Mouse (Mus musculus) liver (tissue): ENCODE data around the gene Nap1l1.
"Not testable (repeated sequence)": the region's sequence is repeated elsewhere in the genome, so short reads cannot be mapped to it uniquely, and the experiment has no call there.

Experiments used
- DNase-seq: peaks from one replicate; pipeline ENCODE4 v3.0.0-alpha.2; 2020; ENCODE audit warnings: mixed read lengths

Nap1l1 gene

DNA sequence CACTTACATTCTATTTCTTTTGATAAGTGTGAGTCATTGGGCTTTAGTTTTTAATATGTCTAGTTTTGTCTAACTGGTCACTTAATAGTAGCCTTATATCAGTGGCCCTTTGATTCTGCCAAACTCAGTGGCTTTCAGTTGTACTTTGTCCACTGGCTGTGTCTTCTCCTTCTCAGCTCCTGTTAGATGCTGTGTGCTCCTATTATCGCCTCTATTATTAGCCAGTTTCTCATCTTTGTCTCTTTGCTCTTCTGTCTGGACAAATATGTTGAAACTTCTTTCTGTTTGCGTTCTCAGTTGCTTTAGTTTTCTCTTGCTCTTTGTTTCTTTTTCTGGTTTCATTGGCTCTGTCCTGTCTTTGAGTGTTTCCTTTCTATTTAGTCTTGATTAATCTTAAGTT lies 9.6 kb downstream of the Nap1l1 start:
- DNase-seq: no peak

GRCm38 (mm10) chr10:111484079-111484478 lies 11.1 kb downstream of the Nap1l1 start:
- no peak for DNase-seq

GRCm38 (mm10) chr10:111488793-111489192 lies 15.8 kb downstream of the Nap1l1 start:
- DNase-seq: no peak

GRCm38 (mm10) chr10:111490079-111490478 lies 17.1 kb downstream of the Nap1l1 start:
- DNase-seq: not testable (repeated sequence)

- no peak for DNase-seq
Observed at GRCm38 (mm10) chr10:111495888-111496287, 22.9 kb downstream of the Nap1l1 start.

DNA sequence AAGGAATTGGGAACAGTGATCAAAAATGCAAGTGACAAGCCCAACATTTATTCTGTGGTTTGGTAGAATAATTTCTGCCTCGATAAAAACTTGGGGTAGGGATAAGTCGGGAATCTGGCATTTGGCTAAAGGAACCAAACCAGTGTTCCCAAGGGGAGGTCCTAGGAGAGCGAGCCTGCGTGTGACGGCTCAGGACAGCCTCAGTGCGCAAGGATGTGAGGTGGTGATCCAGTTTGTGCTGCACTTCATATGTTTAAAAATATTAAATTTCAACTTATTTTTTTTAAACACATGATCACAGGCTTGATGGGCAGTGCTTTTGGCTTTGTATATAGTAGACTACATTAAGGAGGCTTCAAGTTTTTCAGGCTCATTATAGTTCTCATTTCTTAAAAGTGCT lies 26.9 kb downstream of the Nap1l1 start:
- DNase-seq: no peak

DNA sequence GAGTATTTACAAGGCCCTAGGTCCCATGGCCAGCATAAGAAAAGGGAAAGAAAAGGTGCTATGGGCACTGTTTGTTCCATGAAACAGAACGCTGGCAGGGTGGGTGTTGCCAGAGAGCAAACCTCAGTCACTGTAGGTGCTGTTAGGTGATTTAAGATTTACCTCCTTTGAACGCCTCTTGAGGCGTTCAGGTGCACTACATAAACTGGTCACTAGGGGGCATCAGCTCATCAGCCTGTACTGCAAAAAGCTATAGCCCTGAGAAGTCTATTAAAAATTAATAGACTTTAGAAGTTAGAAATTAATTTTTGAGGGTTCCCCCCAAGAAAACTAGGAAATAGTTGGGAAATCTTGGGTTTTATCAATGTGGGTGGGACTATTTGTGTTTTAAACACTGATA lies 30.0 kb downstream of the Nap1l1 start:
- DNase-seq: peak; percentile 80

DNA sequence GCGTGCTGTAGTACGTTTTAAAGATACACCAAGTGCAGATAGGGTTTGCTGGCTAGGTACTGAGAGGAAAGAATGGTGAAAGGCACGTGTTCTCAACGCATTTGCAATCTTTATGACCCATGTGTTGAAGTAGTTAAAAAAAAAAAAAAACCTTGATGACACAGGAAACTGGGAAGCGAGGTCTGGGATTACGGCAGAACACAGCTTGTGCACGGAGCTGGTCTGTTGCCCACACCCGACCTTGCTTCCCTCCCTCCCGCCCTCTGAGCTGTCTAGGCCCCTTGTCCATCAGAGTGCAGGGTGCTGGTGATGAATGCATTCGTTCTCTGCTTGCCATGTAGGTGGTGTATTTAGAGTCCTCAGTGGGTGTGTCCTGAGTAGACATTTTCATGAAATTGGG lies 30.7 kb downstream of the Nap1l1 start:
- DNase-seq: no peak

- no peak for DNase-seq
Observed at GRCm38 (mm10) chr10:111504606-111505005, 31.6 kb downstream of the Nap1l1 start.

- DNase-seq: no peak
Observed at GRCm38 (mm10) chr10:111505406-111505805, 32.4 kb downstream of the Nap1l1 start.

DNA sequence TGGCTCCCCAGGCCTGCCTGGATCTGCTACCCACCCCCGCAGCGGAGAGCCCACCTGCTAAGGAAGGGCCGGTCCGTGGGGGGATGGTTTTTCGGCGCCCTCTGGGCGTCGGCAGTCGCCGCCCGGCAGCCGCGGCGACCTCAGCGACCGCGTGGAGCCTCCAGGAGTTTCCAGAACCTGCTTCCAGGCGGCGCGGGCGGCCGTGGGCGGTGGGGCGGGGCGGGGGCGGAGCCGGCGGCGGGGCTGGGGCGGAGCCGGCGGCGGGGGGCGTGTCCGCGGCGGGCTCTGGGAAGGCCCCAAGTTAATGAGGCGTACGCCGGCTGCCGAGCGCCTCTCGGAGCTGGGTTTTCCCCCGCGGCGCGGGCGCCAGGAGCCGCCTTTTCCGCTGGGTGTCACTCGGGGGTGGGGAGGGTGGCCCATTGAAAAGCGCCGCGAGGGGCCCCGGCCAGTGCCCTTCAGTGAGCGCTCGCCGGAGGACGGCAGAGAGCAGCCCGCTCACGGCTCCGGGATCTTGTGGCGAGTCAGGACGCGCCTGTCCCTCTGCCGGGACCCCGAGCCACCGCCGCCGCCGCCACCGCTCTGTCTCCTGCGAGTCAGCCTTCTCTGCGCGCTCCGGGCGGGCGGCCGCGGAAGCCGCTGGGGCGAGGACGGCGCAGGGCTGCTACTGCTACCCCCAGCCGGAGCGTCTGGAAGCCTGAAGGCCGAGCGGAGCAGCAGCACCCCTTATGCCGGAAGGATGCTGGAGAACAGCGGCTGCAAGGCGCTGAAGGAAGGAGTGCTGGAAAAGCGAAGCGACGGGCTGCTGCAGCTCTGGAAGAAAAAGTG lies 33.3 kb downstream of the Nap1l1 start, which contains the start of gene Phlda1:
Gene Phlda1, plus strand, starts transcription at position 186 of the 825 bp plus-strand sequence.
- DNase-seq: peak; percentile 92

GRCm38 (mm10) chr10:111506926-111507459 lies 34.0 kb downstream of the Nap1l1 start:
- peak; percentile 15 for DNase-seq

DNA sequence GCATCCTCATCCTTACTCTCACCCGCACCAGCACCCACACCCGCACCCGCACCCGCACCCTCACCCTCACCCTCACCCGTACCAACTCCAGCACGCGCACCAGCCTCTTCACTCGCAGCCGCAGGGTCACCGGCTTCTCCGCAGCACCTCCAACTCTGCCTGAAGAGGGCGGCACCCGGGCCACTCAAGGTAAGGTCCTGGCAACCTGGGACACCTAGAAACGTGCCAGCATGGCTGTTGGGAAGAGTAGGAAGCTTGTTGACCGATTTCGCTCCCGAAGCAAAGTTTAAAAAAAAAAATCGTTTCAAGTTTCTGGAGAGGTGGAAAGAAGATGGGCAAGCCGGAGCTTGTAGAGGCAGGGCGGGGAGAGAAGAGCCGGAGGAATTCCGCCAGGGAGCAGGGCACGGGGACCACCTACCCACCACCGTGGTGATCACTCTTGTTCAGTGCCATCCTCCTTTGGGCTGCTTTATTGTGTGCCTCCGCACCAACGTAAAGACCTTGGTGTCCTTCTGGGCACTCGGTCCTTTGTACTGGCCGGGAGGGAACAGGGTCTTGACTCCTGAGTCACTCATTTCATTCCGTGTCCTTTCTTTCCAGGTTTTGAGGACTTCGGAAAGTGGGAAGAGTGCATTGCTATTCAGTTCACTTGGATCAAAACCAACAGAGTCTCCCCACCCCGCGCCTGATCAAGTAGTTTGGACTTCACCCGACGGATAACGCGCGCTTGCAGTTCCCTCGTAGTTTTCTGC lies 34.6 kb downstream of the Nap1l1 start:
- DNase-seq: peak; percentile 67

GRCm38 (mm10) chr10:111508324-111509080 lies 35.5 kb downstream of the Nap1l1 start:
- DNase-seq: no peak

DNA sequence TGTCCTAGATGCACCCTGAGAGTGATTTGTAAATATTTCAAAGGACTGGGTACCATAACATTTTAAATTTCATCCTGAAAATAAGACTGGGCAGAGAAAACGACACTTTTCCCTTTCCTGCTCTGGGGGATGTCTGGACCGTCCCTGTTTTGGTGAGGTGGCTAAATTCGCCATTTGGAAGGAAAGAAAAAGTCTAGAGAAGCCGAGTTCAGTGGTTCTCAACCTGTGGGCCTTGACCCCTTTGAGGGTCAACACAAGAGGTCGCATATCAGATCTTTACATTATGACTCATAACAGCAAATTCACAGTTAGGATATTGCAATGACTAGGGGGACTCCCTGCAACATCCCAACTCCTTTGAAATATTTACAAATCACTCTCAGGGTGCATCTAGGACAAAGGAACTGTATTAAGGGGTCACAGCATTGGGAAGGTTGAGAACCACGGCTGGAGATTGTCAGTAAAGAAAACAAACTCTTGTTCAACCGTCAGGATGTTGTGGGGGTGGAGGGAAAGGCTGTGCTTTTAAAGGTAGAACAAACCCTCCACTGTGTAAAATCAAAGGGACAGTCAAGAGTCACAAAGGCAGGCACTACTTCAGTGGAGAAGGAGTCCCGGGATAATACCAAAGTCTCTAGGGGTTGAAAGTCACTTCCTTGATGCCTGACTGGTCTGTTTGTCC lies 36.2 kb downstream of the Nap1l1 start:
- DNase-seq: no peak

GRCm38 (mm10) chr10:111509981-111510380 lies 37.0 kb downstream of the Nap1l1 start:
- no peak for DNase-seq

DNA sequence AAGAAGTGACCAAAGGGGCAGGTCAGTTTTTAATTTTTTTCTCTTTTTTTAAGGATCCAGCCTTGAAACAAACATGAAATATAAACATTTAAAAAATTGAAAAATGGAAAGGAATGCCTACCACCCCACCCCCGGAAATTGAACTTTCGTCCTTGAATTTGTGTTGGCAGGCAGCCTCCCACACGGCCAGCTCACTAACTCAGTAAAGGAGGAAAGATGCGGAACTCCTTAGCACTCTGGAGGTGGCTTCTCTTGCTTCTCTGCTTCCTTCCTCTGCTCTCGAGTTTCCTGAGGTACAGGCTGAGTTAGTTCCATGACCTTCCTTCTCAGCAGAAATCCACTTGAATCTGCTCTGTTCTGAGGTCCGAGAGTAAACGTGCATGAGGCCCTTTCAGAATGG lies 37.8 kb downstream of the Nap1l1 start:
- no peak for DNase-seq

DNA sequence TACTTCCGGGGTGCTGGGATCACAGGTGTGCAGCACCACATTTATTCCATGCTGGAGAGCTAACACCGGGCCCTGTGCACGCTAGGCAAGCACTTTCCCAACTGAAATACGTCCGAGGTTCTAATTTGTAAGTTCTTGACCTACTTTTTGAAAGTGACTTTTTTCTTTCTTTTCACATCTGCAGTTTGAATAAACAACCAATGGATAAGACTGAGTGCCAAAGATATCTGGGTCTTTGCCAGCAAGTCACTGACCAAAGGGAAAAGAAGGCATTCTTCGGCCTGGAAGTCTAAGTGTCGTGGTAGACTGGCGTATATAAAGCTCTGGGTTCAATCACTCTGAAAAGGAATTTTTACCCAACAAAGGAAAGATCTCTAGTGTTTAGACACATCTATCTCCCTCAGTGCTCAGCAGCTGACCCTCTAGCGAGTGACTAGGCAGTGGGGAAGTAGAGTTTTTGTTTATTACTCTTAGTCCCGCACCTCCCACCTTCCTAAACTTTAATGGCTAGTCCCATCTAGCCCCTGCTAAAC lies 39.1 kb downstream of the Nap1l1 start:
- no peak for DNase-seq

GRCm38 (mm10) chr10:111514282-111514885 lies 41.4 kb downstream of the Nap1l1 start:
- no peak for DNase-seq

DNA sequence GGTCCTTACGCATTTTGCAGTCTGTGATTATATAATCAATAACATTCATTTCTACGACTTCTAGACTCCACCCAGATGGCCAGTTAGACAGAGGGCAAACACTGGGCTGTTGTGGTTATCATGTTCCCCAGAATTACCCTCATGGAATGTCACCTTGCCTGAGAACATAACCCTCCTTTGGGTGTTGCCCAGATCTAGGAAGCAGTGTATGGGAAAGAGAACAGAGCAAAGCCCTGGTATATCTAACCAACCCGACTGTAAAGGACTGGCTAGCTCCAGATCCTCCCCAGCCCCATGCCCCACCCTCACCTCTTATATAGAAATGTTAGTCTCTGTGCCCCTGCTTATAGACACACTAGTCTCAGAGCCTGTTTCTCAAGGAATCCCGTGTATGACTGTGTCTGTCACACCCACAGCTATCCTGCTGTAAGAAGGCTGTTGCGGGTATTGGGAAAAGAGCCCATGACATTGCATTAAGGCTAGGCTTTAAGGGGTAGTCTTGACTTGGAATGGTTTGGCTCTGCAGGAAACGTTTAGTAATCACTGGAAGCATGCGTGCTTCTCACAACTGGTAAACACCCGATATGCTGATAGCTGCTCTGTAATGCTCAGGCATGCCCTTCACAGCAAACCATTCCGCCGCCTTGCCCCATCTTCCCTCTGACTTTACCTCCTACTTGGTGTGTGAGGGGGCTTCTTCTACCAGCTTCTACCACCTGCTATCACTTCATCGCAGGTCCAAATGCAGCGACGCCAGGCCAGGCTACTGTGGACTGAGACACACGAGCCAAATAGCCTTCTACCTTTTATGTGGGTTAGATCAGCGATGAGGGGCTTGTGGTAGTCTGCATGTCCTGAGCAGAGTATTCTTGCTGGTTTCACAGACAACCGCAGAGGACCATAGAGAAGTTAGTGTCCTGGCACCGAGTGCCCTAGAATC lies 42.3 kb downstream of the Nap1l1 start:
- DNase-seq: no peak
